Mouse (Mus musculus): ENCODE measurements around the gene Clip4. TPM values are rescaled to one million over a fixed set of nuclear protein-coding genes. Genes with fewer than 3 reads are reported as not detected.
A peak's percentile ranks its signal among the peaks of the same experiment; 100 is the strongest.

Clip4 gene
- polyA plus RNA-seq, 1 experiment from 2014 or later, result 7.4 TPM

DNA sequence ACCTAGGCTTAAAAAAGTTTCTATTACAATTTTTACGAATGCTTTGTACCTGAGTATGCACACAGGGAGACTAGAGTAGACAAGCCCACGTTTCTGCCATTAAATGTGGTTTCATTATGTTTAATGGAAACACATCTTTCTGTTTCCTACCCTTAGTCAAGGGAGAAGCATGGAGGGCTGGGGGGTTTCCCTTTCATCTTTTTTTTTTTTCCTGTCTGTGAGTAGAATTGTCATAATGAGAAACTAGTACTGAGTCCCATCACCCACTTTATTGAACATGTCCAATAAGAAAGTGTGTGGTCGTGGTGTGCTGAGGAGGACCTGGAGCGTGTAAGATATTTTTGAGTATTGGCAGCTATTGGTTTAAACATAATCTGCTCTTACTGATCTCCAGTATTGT is 94.6 kb downstream of the Clip4 start:
- Histone ChIP-seq H3K27ac (no peak overlapping the region), H3K4me1 (no peaks in the 10 kb centered on the region), H3K27me3 (no peaks in the 10 kb centered on the region), H3K4me3 (no peak overlapping the region), H3K9ac (no peak overlapping the region), H3K4me2 (no peak overlapping the region), H3K36me3 (ENCODE audit: poor library complexity, severe bottlenecking) (peaks cover 13% of the 10 kb centered on the region), H3K9me3 (replicated peaks) (no peaks in the 10 kb centered on the region)
- no peak for ATAC-seq
- 85% methylated on average over 4 of the region's 4 CpGs for WGBS

DNA sequence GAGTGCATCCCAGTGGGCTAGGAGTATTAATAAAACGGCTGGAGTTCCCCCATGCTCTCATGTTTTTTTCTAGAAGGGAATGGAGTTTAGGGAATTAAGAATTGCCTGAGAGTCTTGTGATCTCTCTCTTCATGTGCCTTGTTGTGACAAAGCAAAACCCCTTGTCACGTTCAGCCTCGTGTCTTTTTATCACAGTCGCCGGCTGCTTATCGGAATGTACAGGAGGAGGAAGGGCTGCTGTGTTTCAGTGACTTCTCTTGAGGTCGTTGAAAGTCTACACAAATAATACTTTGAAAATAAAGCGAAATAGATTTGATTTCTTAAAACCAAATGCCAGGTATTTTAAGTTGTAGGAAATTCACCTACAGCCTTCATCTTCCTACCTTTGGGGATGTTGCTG is 95.8 kb downstream of the Clip4 start:
- Histone ChIP-seq H3K9me3 (replicated peaks) (no peaks in the 10 kb centered on the region), H3K4me1 (peaks cover 4% of the 10 kb centered on the region), H3K27ac (no peak overlapping the region), H3K36me3 (ENCODE audit: poor library complexity, severe bottlenecking) (peaks cover 8% of the 10 kb centered on the region), H3K4me2 (no peak overlapping the region), H3K4me3 (no peak overlapping the region), H3K9ac (no peak overlapping the region), H3K27me3 (no peaks in the 10 kb centered on the region)
- 90% methylated on average over 8 of the region's 8 CpGs for WGBS
- no peak for ATAC-seq

DNA sequence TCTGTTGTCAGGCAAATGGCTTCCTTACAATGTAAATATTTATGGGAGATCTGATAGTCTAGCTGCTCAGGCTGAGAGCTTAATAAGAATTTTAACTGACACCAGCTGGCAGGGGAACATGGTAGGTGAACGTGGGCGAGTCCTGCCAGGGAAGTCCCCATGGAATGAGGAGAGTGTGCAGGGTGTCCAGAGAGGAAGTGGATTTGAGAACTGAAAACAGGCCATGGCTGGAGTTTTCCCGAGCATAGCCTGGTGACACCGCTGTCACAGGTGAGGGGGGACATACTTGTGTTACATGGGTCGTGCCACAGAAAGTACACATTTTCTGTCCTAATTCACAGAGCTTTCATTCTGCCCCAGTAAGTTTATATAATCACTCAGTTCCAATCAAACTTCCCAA is 97.2 kb downstream of the Clip4 start:
- peaks cover 8% of the 10 kb centered on the region for H3K4me1 ChIP-seq
- no peak overlapping the region for H3K4me2 ChIP-seq
- WGBS, result 91% methylated on average over 5 of the region's 5 CpGs
- H3K4me3 ChIP-seq, result no peak overlapping the region
- no peak overlapping the region for H3K9ac ChIP-seq
- H3K36me3 ChIP-seq (ENCODE audit: poor library complexity, severe bottlenecking), result no peaks in the 10 kb centered on the region
- H3K9me3 ChIP-seq (replicated peaks), result no peaks in the 10 kb centered on the region
- H3K27ac ChIP-seq, result no peak overlapping the region
- ATAC-seq, result no peak
- no peaks in the 10 kb centered on the region for H3K27me3 ChIP-seq

DNA sequence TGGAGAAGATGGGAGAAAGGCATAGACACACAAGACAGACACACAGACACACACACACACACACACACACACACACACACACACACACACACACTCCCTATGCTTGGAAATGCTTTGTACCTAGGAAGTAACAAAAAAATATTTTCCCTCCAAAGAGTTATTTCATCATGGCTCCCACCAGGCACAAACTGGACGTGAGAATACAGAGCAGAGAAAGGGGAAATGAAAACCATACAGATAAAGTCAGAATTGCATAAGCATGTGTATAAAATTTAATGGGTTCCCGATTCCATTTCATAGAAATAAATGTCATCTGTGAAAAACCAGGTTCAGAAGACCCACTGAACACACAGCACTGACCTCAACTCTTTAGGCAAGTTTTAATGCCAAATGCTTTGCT is 99.6 kb downstream of the Clip4 start:
- Histone ChIP-seq H3K9ac (no peak overlapping the region), H3K27ac (no peak overlapping the region), H3K4me2 (no peak overlapping the region), H3K4me1 (peaks cover 8% of the 10 kb centered on the region), H3K4me3 (no peak overlapping the region), H3K27me3 (no peaks in the 10 kb centered on the region), H3K9me3 (replicated peaks) (no peaks in the 10 kb centered on the region), H3K36me3 (ENCODE audit: poor library complexity, severe bottlenecking) (no peaks in the 10 kb centered on the region)
- WGBS, result 88% methylated on average over 2 of the region's 2 CpGs
- ATAC-seq, result no peak

DNA sequence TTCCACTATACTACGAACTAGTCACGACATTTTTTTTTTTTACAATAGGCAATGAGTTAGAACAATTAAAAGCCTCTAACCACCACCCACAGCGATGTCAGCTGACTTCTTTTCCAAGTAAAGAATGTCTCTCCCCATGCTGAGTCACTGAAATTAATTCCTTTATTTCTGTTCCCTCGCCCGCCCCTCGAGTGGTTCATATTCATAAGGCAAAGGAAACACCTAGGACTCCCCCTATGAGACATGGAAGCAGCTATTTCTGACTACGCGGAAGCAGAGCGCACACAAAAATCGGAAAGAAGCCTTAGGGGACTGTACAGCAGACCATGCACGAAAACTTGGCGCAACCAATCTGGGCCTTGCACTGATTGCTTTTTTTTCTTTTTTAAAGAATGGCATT is 100.6 kb downstream of the Clip4 start:
- no peaks in the 10 kb centered on the region for H3K9me3 ChIP-seq (replicated peaks)
- no peak overlapping the region for H3K4me3 ChIP-seq
- no peaks in the 10 kb centered on the region for H3K27me3 ChIP-seq
- peak overlapping the region; percentile 74 for H3K4me2 ChIP-seq
- H3K27ac ChIP-seq, result no peak overlapping the region
- no peaks in the 10 kb centered on the region for H3K36me3 ChIP-seq (ENCODE audit: poor library complexity, severe bottlenecking)
- 0 out of 2 replicates have a peak, but pooled peaks have one; percentile 28 for ATAC-seq
- peaks cover 8% of the 10 kb centered on the region for H3K4me1 ChIP-seq
- 59% methylated on average over 12 of the region's 12 CpGs for WGBS
- no peak overlapping the region for H3K9ac ChIP-seq

DNA sequence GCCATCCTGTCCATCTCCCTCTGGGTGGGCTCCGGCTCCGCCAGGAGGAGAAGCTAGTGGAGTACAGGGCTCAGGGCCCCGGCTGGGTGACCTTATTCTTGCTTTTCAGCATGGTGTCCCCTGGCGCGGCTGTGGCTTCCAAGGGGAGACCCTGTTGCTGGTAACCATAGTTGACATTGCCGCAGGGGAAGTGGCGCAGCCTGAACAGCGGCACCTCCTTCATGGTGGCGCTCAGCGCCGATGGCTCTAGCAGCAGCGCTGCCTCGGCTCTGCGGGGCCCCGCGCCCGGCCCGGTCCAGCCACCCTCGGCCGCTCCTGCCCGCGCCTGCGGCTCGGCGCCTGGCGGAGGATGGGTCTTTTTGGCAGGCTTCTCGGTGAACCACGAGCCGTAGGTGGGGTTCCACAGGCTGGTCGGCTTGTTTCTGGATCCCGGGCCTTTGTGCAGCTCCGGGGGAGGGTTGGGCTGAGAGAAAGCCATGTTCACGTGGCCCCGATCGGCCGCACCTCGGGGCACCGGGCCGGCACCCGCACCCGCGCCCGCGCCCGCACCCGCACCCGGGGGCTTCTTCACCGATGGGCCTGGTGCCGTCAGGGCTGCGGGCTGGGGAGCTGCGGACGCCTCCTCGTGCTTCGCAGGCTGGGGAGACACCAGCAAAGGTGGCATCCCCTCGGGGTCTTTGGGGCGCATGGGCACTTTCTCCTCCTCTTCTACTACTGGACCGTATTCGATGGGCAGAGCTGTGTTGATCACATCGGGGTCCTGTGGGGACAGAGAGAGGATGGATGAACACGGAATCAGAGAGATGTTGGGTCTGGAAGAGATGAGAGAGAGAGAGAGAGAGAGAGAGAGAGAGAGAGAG is 101.3 kb downstream of the Clip4 start:
- no peaks in the 10 kb centered on the region for H3K36me3 ChIP-seq (ENCODE audit: poor library complexity, severe bottlenecking)
- peaks cover 8% of the 10 kb centered on the region for H3K4me1 ChIP-seq
- no peak overlapping the region for H3K27ac ChIP-seq
- 6% methylated on average over 48 of the region's 60 CpGs for WGBS
- peak overlapping the region; percentile 72 for H3K9ac ChIP-seq
- peak; percentile 81 for ATAC-seq
- no peaks in the 10 kb centered on the region for H3K9me3 ChIP-seq (replicated peaks)
- H3K4me3 ChIP-seq, result peak overlapping the region; percentile 46
- H3K27me3 ChIP-seq, result no peaks in the 10 kb centered on the region
- peak overlapping the region; percentile 74 for H3K4me2 ChIP-seq

DNA sequence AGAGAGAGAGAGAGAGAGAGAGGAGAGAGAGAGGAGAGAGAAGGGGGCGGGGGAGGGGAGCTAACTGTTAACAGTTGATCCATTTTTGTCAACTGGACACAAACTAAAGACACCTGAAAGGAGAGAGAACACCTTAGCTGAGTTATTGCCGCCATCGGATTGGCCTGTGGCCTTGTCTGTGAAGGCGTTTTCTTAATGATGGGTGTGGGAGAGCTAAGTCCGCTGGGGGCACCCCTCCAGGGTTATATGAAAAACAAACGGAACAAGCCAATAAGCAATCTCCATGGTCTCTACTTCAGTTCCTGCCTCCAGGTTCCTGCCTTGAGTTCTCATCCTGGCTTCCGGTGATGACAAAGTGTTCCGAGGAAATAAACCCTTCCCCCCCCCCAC is 102.0 kb downstream of the Clip4 start:
- peaks cover 8% of the 10 kb centered on the region for H3K4me1 ChIP-seq
- H3K9ac ChIP-seq, result no peak overlapping the region
- no peak overlapping the region for H3K27ac ChIP-seq
- no peaks in the 10 kb centered on the region for H3K27me3 ChIP-seq
- WGBS, result 89% methylated on average over 8 of the region's 8 CpGs
- H3K36me3 ChIP-seq (ENCODE audit: poor library complexity, severe bottlenecking), result no peaks in the 10 kb centered on the region
- no peaks in the 10 kb centered on the region for H3K9me3 ChIP-seq (replicated peaks)
- no peak overlapping the region for H3K4me3 ChIP-seq
- H3K4me2 ChIP-seq, result no peak overlapping the region
- ATAC-seq, result no peak

DNA sequence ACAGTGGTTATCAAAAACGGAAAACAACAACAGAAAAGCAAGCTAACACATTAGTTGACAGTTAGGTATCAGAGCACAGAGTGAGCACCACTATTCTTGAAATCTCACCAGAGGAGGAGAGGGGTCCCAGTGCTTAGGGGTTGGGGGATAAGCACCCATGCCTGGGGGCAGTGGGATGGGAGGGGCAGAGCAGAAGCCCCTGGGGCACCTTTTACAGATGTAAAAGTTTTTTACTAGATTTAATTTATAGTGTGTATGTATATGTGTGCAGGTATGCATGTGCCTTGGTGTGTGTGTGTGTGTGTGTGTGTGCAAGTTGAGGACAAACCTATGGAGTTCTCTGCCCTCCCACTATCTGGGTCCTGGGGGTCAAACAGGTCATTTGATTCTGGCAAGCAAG is 102.4 kb downstream of the Clip4 start:
- Histone ChIP-seq H3K36me3 (ENCODE audit: poor library complexity, severe bottlenecking) (no peaks in the 10 kb centered on the region), H3K9me3 (replicated peaks) (no peaks in the 10 kb centered on the region), H3K27ac (no peak overlapping the region), H3K4me3 (no peak overlapping the region), H3K27me3 (no peaks in the 10 kb centered on the region), H3K4me1 (peaks cover 8% of the 10 kb centered on the region), H3K9ac (no peak overlapping the region), H3K4me2 (no peak overlapping the region)
- ATAC-seq, result no peak
- 100% methylated on average over 1 of the region's 1 CpGs for WGBS

DNA sequence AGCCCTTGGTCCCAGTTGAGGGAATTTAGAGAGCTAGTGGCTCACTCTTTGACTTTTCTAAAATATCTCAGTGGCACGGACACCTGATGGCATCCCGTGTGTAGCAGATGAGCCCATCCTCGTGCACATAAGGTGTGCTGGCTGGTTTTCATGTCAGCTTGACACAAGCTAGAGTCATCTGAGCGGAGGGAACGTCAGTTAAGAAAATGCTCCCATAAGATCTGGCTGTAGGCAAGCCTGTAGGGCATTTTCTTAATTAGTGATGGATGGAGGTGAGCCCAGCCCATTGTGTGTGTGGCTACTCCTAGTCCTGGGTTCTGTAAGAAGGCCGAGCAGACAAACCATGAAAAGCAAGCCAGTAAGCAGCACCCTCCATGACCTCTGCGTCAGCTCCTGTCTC is 103.7 kb downstream of the Clip4 start:
- Histone ChIP-seq H3K36me3 (ENCODE audit: poor library complexity, severe bottlenecking) (no peaks in the 10 kb centered on the region), H3K4me1 (peaks cover 8% of the 10 kb centered on the region), H3K9me3 (replicated peaks) (no peaks in the 10 kb centered on the region), H3K9ac (no peak overlapping the region), H3K4me2 (no peak overlapping the region), H3K4me3 (no peak overlapping the region), H3K27me3 (no peaks in the 10 kb centered on the region), H3K27ac (no peak overlapping the region)
- ATAC-seq, result no peak
- WGBS, result 89% methylated on average over 7 of the region's 7 CpGs

DNA sequence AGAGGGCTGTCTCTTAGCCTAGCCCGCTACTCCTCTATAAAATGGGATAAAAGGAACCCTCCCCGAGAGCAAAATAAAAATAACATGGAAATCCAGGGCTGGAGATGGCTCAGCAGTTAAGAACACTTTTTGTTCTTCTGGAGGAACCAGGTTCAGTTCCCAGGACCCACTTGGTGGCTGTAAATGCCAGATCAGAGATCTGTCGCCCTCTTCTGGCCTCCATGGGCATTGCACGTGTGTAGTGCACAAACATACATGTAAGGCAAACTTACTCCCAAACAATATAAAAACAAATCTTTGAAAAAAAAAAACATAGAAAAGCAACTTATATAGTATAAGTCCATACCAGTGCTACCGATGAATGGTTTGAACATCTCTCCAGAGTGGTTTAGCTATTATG is 104.7 kb downstream of the Clip4 start:
- H3K9me3 ChIP-seq (replicated peaks), result no peaks in the 10 kb centered on the region
- H3K4me3 ChIP-seq, result no peak overlapping the region
- no peaks in the 10 kb centered on the region for H3K27me3 ChIP-seq
- H3K9ac ChIP-seq, result no peak overlapping the region
- no peak overlapping the region for H3K27ac ChIP-seq
- no peaks in the 10 kb centered on the region for H3K36me3 ChIP-seq (ENCODE audit: poor library complexity, severe bottlenecking)
- ATAC-seq, result no peak
- 66% methylated on average over 5 of the region's 5 CpGs for WGBS
- peaks cover 8% of the 10 kb centered on the region for H3K4me1 ChIP-seq
- no peak overlapping the region for H3K4me2 ChIP-seq

DNA sequence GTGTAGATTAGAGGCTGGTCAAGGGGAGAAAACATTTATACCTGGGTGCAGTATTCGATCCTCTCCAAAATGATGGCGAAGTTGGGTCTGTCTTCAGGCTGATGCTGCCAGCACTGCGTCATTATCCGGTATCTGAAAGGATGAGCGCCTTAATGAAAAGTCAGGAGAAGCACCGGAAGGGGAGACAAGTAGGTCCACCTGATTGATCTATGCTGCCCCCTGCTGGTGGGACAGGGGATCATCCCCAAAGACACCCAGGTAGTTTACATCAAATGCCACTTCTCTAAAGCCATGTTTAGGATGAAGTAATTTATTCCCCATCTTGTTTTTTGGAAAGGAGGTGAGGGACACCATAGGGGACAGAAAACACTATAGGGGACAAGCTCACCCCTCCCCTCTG is 105.8 kb downstream of the Clip4 start:
- WGBS, result 37% methylated on average over 6 of the region's 6 CpGs
- ATAC-seq, result no peak
- Histone ChIP-seq H3K9ac (no peak overlapping the region), H3K4me1 (peaks cover 3% of the 10 kb centered on the region), H3K4me2 (no peak overlapping the region), H3K27me3 (no peaks in the 10 kb centered on the region), H3K4me3 (no peak overlapping the region), H3K27ac (no peak overlapping the region), H3K36me3 (ENCODE audit: poor library complexity, severe bottlenecking) (no peaks in the 10 kb centered on the region), H3K9me3 (replicated peaks) (no peaks in the 10 kb centered on the region)

DNA sequence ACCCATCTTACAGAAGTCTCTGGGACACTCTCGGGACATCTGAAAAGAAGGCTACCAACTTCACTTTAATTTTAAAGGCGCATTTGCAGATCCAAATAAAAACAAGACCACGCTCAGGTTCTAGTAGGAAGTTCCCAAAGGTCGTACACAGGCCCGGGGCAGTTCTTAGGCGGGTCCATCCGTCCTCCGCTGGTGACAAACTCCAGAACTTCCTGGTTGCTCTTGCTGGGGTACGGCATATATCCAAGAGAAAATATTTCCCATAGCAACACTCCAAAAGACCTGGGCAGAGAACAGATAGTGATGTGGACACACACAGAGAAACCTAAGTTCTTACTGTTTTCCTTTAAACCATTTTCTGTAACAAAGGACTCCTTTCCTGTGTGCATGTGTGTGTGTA is 106.5 kb downstream of the Clip4 start:
- Histone ChIP-seq H3K4me3 (no peak overlapping the region), H3K36me3 (ENCODE audit: poor library complexity, severe bottlenecking) (no peaks in the 10 kb centered on the region), H3K27me3 (no peaks in the 10 kb centered on the region), H3K27ac (no peak overlapping the region), H3K9ac (no peak overlapping the region), H3K4me1 (no peaks in the 10 kb centered on the region), H3K4me2 (no peak overlapping the region), H3K9me3 (replicated peaks) (no peaks in the 10 kb centered on the region)
- ATAC-seq, result no peak
- 93% methylated on average over 9 of the region's 9 CpGs for whole genome bisulfite sequencing

DNA sequence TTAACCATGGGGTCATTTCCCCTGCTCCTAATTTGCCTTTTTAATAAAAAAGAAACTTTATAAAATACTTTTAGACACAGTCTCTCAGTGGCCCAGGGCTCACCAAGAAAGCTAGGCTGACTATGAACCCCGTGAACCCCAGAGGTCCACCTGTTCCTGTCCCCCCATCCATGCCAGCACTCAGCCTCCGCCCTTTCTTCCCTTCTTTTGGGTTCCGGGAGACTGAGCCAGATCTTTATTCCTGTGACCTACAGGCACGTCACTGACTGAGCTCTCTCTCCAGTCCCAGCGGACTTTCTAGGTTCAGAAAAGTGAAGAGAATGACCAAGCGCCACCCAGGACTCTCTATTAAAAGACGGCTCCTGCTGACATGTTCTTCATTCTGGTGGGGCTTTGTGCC is 107.2 kb downstream of the Clip4 start:
- Histone ChIP-seq H3K9me3 (replicated peaks) (no peaks in the 10 kb centered on the region), H3K36me3 (ENCODE audit: poor library complexity, severe bottlenecking) (no peaks in the 10 kb centered on the region), H3K9ac (no peak overlapping the region), H3K4me1 (no peaks in the 10 kb centered on the region), H3K27me3 (no peaks in the 10 kb centered on the region), H3K4me2 (no peak overlapping the region), H3K27ac (no peak overlapping the region), H3K4me3 (no peak overlapping the region)
- WGBS, result 75% methylated on average over 7 of the region's 7 CpGs
- ATAC-seq, result no peak
